Mouse (Mus musculus): ENCODE measurements at regions not wholly inside any gene's neighbourhood (a gene's known extent, or its start where the extent isn't known, plus 50 kb on each side); places are given as distances from the start of the nearest gene placed in this dataset.
A peak's percentile ranks its signal among the peaks of the same experiment; 100 is the strongest.

GRCm38 (mm10) chr1:194030651-194031228, 587.3 kb upstream of the Plxna2 start:
- no peak for DNase-seq

GRCm38 (mm10) chr1:194026958-194027692, 590.9 kb upstream of the Plxna2 start:
- no peak for DNase-seq

GRCm38 (mm10) chr1:194026213-194026612, 591.8 kb upstream of the Plxna2 start:
- DNase-seq = no peak

- peak; percentile 85 for DNase-seq
Observed at GRCm38 (mm10) chr1:194019282-194019681, 598.7 kb upstream of the Plxna2 start.

- no peak for DNase-seq
Observed at GRCm38 (mm10) chr1:193992226-193992625, 622.1 kb upstream of the Camk1g start.

GRCm38 (mm10) chr1:193989956-193990675, 620.0 kb upstream of the Camk1g start:
- no peak for DNase-seq

GRCm38 (mm10) chr1:193988970-193989904, 619.1 kb upstream of the Camk1g start:
- no peak for DNase-seq

- no peak for DNase-seq
Observed at GRCm38 (mm10) chr1:193980571-193980970, 610.5 kb upstream of the Camk1g start.

GRCm38 (mm10) chr1:193971537-193971936, 601.4 kb upstream of the Camk1g start:
- DNase-seq = no peak

GRCm38 (mm10) chr1:193969264-193969908, 599.3 kb upstream of the Camk1g start:
- no peak for DNase-seq

- no peak for DNase-seq
Observed at GRCm38 (mm10) chr1:193967957-193968926, 598.1 kb upstream of the Camk1g start.

- no peak for DNase-seq
Observed at GRCm38 (mm10) chr1:193966652-193967555, 596.8 kb upstream of the Camk1g start.

GRCm38 (mm10) chr1:193965278-193965677, 595.2 kb upstream of the Camk1g start:
- DNase-seq = no peak

GRCm38 (mm10) chr1:193951936-193952335, 581.8 kb upstream of the Camk1g start:
- DNase-seq = peak; percentile 3

- DNase-seq = no peak
Observed at GRCm38 (mm10) chr1:193949817-193950216, 579.7 kb upstream of the Camk1g start.

GRCm38 (mm10) chr1:193946953-193947586, 577.0 kb upstream of the Camk1g start:
- DNase-seq = no peak

GRCm38 (mm10) chr1:193935969-193936368, 565.9 kb upstream of the Camk1g start:
- no peak for DNase-seq

- DNase-seq = no peak
Observed at GRCm38 (mm10) chr1:193934308-193934707, 564.2 kb upstream of the Camk1g start.

GRCm38 (mm10) chr1:193931131-193931729, 561.1 kb upstream of the Camk1g start:
- DNase-seq = no peak

Data from cerebellum, adult 9-11 months (tissue).